Mouse (Mus musculus) neural tube, embryonic 15.5 days (tissue): ENCODE measurements around the gene Tnks2. TPM values are rescaled to one million over a fixed set of nuclear protein-coding genes. Genes with fewer than 3 reads are reported as not detected.

Experiments used
- ATAC-seq: fragments of 200-750 bp; cut with Nextera tagmentation; 2 replicates; pipeline ENCODE4 v1.8.0; 2017; ENCODE audit warnings: mild to moderate bottlenecking, moderate TSS enrichment, moderate library complexity; ENCODE audit not compliant: low FRiP score
- H3K27ac ChIP-seq: fragments of 300-500 bp; sonication (generic); replicated peaks from 2 replicates; pipeline ENCODE4 v1.5.1; 2015; ENCODE audit warnings: mild to moderate bottlenecking, inconsistent platforms
- H3K27me3 ChIP-seq: fragments of 300-500 bp; sonication (generic); replicated peaks from 2 replicates; pipeline ENCODE4 v1.6.1; 2015; ENCODE audit warnings: inconsistent platforms
- H3K36me3 ChIP-seq: fragments of 300-500 bp; sonication (generic); 2 replicates; pipeline ENCODE4 v1.6.1; 2015; ENCODE audit warnings: inconsistent platforms
- H3K4me1 ChIP-seq: fragments of 300-500 bp; sonication (generic); 2 replicates; pipeline ENCODE4 v1.6.1; 2015; ENCODE audit warnings: inconsistent platforms
- H3K4me2 ChIP-seq: fragments of 300-500 bp; sonication (generic); 2 replicates; pipeline ENCODE4 v1.6.1; 2015; ENCODE audit warnings: inconsistent platforms, mild to moderate bottlenecking, moderate library complexity
- H3K4me3 ChIP-seq: fragments of 300-500 bp; sonication (generic); replicated peaks from 2 replicates; pipeline ENCODE4 v1.5.1; 2015; ENCODE audit warnings: mild to moderate bottlenecking, inconsistent platforms
- H3K9ac ChIP-seq: fragments of 300-500 bp; sonication (generic); replicated peaks from 2 replicates; pipeline ENCODE4 v1.6.1; 2015; ENCODE audit warnings: mild to moderate bottlenecking, inconsistent platforms
- H3K9me3 ChIP-seq: fragments of 300-500 bp; sonication (generic); replicated peaks from 2 replicates; pipeline ENCODE4 v1.6.1; 2016; ENCODE audit warnings: inconsistent platforms
- WGBS: fragments of 180-500 bp; shearing (Covaris S2); methylation state at CpG from one replicate; pipeline ENCODE4 v1.1.7; 2015; ENCODE audit warnings: mixed read lengths; 5-methylcytosine and 5-hydroxymethylcytosine counted together
- polyA plus RNA-seq: library from polyadenylated mRNA; unstranded; fragments of >200 nt; fragmentation: Nextera tagmentation; extraction: Ambion mirVana; gene quantifications from 2 replicates; pipeline ENCODE4 v1.2.1, GENCODE M21; 2015

Tnks2 gene
- 36.5 and 36.6 TPM in 2 replicates for polyA plus RNA-seq

DNA sequence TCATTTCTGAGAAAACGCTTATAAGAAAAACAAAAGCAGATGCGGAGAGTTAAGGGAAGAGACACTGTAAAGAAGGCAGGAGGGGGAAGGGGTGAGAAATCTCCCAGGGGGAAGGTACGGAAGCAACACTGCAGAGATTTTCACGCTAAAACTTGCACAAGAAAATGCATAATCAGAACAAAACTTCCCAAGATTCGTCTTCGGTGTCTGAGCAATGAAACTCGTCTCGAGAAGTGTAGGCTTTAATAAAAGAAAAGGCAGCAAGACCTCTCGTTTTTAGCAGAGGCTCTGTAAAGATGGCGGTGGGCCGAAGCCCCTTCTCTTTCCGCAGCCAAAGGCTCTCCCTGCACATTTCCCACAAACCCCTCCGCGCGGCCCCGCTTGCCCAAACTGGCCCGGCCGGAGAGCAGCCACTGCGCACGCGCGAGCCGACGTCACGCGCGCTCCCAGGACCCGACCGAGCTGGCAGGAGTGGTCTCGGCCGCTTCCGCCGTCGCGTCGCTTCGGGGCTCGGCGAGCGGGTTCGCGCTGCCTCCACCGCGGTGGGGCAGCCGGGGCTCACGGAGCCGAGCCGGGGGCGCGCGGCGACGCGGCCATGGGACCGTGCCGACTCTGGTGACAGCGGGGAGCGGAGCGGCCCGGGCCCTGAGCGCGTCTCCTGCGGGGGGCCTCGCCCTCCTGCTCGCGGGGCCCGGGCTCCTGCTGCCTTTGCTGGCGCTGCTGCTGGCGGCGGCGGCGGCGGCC lies at the start of gene Tnks2:
Gene Tnks2 (plus strand): TSS at position 445 of the 744 bp plus-strand sequence.
- ATAC-seq: peak; percentile 97
- H3K4me1 ChIP-seq: peaks cover 35% of the 10 kb centered on the region
- under 1% methylated on average over 72 of the region's 73 CpGs for WGBS
- peak within 1 kb of the TSS; percentile 98 for H3K4me3 ChIP-seq
- H3K4me2 ChIP-seq: peak within 1 kb of the TSS; percentile 72
- H3K9ac ChIP-seq: peak within 1 kb of the TSS; percentile 72
- 0 out of 2 replicates have a peak, but pooled peaks cover 4% of the 10 kb centered on the region for H3K36me3 ChIP-seq
- no peaks in the 10 kb centered on the region for H3K27me3 ChIP-seq
- no peaks in the 10 kb centered on the region for H3K9me3 ChIP-seq
- peak within 1 kb of the TSS; percentile 96 for H3K27ac ChIP-seq

DNA sequence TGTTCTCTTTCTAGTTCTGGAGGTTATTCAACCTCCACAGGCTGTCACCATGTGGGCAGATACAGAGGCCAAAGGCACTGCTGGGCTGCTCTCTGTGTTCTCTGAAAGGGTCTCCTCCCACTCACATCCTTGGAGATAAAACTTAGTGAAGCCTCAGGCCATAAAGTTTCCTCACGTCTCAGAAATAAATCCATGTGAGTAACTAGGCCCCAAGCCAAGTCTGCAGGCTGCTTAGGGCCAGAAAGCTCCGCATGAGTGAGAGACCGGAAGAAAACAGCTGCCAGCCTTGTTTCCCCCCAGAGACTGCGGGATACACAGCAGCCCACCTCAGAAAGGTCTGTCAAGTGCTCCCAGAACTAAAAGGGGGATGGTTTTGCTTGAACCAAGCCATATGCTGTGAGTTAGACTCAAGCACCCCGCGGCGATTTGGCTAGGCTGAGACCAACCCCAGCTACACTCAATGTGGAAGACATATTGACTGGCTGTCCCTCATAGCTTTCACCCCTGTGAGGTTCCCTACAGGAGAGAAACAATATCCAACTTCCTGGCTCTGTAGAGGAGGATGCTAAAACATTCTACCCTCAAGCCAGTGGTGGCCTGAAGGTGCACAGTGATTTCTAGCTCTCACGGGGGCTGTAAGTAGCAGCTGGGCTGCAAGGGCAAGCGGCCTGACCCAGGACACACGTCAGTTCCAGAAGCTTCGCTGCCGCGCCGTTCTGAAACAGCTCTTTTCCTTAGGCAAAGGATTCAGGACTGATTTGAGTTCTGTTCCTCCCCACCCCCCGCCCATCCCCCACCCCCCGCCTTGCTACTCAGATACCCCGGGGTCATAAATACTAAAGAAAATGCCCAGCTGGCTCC lies 43.9 kb upstream of the Tnks2 start:
- Histone ChIP-seq H3K9ac (no peak overlapping the region), H3K4me1 (peaks cover 10% of the 10 kb centered on the region), H3K36me3 (no peaks in the 10 kb centered on the region), H3K27ac (peak overlapping the region; percentile 45; the same call in 1 of the 2 replicates), H3K9me3 (no peaks in the 10 kb centered on the region), H3K4me2 (0 out of 2 replicates have a peak overlapping the region, but pooled peaks have one; percentile 5), H3K4me3 (no peak overlapping the region), H3K27me3 (no peaks in the 10 kb centered on the region)
- peak; percentile 76 for ATAC-seq
- 42% methylated on average over 17 of the region's 17 CpGs for WGBS

DNA sequence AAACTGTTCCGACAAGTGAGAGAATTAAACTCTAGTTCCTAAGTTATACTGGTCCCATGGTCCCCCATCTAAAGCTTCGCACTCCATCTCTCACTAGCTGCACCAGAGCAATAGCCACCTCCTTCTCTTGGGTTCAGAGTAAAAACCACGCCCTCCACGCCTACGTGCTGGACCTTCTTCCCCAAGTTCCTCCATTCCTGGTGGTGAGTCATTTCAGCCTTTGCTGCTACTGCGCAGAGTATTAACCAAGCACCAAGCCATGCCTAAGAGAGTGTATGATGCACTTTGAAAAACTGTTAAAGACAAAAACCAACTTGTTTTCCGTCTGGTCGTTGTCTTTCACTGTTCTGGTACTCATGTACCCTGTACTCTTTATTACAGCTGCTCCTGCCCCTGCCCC lies 41.4 kb upstream of the Tnks2 start:
- Histone ChIP-seq H3K4me3 (no peak overlapping the region), H3K27ac (no peak overlapping the region), H3K4me2 (no peak overlapping the region), H3K9ac (no peak overlapping the region), H3K36me3 (no peaks in the 10 kb centered on the region), H3K27me3 (no peaks in the 10 kb centered on the region), H3K4me1 (peaks cover 10% of the 10 kb centered on the region), H3K9me3 (no peaks in the 10 kb centered on the region)
- no peak for ATAC-seq
- 88% methylated on average over 8 of the region's 8 CpGs for WGBS

DNA sequence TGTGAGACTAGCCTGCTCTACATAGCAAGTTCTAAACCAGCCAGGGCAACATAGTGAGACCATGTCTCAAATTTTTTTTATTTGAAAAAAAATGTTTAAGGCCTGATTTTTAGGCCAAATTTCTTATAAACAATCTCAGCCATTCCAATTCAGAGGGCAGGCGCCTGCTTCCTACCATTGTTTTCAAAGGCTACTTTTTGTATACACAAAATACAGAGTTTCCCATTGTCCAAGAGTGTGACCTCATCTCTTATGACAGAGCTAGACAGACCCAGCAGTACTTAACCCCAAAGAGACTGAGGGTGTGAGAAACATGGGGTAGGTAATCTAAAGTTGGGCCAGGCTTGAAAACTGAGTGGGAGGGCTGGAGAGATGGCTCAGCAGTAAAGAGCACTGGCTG lies 40.6 kb upstream of the Tnks2 start:
- ATAC-seq: no peak
- Histone ChIP-seq H3K4me2 (no peak overlapping the region), H3K4me3 (no peak overlapping the region), H3K27ac (no peak overlapping the region), H3K4me1 (peaks cover 10% of the 10 kb centered on the region), H3K36me3 (no peaks in the 10 kb centered on the region), H3K9ac (no peak overlapping the region), H3K27me3 (no peaks in the 10 kb centered on the region), H3K9me3 (no peaks in the 10 kb centered on the region)
- WGBS: 86% methylated on average over 1 of the region's 1 CpGs

DNA sequence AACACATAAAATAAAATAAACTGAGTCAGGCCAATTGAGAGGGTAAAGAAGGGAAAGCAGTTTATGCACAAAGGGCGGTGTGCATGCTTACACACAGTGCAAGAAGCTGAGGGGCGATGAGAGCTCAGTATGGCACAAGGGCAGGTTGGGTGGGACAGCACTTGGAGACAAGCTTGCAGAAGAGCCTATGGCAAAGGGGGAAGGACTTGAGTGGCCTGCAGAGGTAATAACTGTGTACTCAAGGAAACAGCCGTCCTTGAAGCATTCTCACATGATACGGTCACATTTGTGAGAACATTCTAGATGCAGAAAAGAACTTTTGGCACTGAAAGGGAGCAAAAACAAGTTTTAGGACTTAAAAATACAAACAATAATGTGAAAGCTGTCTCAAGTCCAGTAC lies 40.0 kb upstream of the Tnks2 start:
- Histone ChIP-seq H3K4me3 (no peak overlapping the region), H3K4me1 (peaks cover 10% of the 10 kb centered on the region), H3K27ac (no peak overlapping the region), H3K27me3 (no peaks in the 10 kb centered on the region), H3K4me2 (no peak overlapping the region), H3K9ac (no peak overlapping the region), H3K9me3 (no peaks in the 10 kb centered on the region), H3K36me3 (no peaks in the 10 kb centered on the region)
- ATAC-seq: no peak
- 93% methylated on average over 4 of the region's 4 CpGs for WGBS

DNA sequence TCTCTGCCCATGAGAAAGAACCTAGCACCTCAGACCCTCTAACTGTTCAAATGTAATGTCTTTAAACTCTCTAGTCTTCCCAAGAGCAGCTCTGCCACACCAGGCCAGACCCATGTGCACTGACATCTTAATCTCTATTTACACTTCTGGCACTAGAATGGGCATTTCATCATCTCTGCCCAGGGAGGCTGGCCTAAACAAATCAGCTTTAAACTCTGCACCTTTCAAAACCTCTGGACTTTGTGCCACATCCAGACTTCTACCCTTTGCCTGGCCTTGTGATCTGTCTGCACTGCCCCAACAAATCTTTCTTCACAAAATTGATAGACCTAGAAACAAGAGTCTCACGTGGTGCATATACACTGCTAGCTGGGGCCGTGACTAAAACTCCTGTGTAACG lies 38.8 kb upstream of the Tnks2 start:
- Histone ChIP-seq H3K36me3 (no peaks in the 10 kb centered on the region), H3K4me3 (no peak overlapping the region), H3K9me3 (no peaks in the 10 kb centered on the region), H3K27ac (no peak overlapping the region), H3K4me1 (peaks cover 2% of the 10 kb centered on the region), H3K27me3 (no peaks in the 10 kb centered on the region), H3K4me2 (no peak overlapping the region), H3K9ac (no peak overlapping the region)
- no peak for ATAC-seq
- 67% methylated on average over 3 of the region's 3 CpGs for WGBS

DNA sequence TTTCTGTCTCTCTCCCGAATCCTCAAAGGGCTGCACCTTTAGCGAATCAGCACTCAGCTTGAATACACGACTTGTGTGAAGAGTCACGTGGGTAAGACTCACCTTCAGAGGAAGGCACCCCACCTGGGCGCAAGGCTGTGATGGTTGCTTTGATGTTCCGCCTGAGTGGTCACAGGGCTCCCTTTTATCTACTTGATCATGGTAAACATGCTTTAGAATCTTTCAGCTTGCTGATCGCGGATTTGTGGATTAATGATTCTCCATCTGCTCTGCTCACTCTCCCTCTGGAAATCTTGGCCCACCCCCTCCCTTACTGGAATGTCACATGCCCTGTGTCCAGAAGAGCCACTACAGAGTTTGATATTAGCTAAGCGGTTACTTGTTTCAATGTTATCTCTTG lies 37.1 kb upstream of the Tnks2 start:
- no peak overlapping the region for H3K4me2 ChIP-seq
- no peak overlapping the region for H3K9ac ChIP-seq
- 74% methylated on average over 9 of the region's 9 CpGs for WGBS
- H3K4me3 ChIP-seq: no peak overlapping the region
- no peaks in the 10 kb centered on the region for H3K9me3 ChIP-seq
- H3K27ac ChIP-seq: no peak overlapping the region
- H3K36me3 ChIP-seq: no peaks in the 10 kb centered on the region
- H3K27me3 ChIP-seq: no peaks in the 10 kb centered on the region
- no peaks in the 10 kb centered on the region for H3K4me1 ChIP-seq
- no peak for ATAC-seq

DNA sequence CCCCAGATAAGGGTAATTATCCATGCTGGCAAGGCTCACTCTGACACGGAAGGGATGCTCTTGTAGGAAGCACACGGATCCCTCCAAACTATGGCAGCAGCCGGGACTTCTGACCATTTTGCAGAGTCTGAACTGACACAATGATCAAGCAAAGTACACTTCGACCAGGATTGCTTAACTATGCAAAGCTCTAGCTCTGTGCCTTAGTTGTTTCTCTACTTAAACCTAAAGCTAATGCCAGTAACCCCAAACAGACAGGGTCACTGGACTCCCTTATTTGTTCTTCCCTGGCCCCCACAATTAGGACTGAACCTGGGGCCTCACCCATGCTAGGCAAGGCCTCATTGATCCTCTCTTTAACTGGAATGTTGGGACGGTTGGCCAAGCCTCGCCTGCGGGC lies 33.7 kb upstream of the Tnks2 start:
- H3K9ac ChIP-seq: no peak overlapping the region
- no peak for ATAC-seq
- no peak overlapping the region for H3K4me3 ChIP-seq
- H3K27ac ChIP-seq: no peak overlapping the region
- no peaks in the 10 kb centered on the region for H3K9me3 ChIP-seq
- H3K4me1 ChIP-seq: no peaks in the 10 kb centered on the region
- WGBS: 89% methylated on average over 7 of the region's 7 CpGs
- no peaks in the 10 kb centered on the region for H3K36me3 ChIP-seq
- no peaks in the 10 kb centered on the region for H3K27me3 ChIP-seq
- H3K4me2 ChIP-seq: no peak overlapping the region

DNA sequence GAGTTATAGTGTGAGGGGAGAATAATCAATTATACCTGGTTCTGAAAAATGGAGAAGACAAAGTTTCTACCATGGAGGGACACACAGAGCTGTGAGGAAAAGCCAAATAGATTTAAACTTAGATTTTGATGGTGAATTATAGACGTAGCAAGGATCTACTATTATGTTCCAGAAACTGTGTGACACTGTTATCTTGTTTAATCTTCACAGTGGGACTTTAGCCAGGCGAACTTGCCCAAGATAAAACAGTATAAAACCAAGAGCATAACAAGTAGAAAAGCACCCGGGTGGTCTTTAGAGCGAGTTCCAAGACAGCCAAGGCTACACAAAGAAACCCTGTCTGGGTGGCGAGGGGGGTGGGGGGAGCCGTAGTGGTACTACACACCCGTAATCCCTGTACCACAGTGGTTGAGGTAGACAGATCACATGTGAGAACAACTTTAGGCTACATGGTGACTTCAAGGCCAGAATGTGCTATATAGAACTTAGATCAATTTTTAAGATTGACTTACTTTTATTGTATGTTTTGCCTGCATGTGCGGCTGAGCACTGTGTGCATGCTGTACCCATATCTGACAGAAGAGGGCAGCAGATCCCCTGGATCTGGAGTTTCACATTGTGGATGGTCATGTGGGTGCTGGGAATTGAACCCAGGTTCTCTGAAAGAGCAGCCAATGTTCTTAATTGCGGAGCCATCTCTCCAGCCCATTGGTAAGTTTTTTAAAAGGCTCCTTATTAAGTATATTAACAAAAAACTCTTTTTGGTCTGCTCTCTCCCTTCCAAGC lies 32.0 kb upstream of the Tnks2 start:
- H3K9ac ChIP-seq: no peak overlapping the region
- H3K4me2 ChIP-seq: no peak overlapping the region
- 74% methylated on average over 9 of the region's 9 CpGs for WGBS
- no peak overlapping the region for H3K27ac ChIP-seq
- ATAC-seq: no peak
- H3K36me3 ChIP-seq: no peaks in the 10 kb centered on the region
- no peaks in the 10 kb centered on the region for H3K4me1 ChIP-seq
- no peaks in the 10 kb centered on the region for H3K9me3 ChIP-seq
- H3K27me3 ChIP-seq: no peaks in the 10 kb centered on the region
- H3K4me3 ChIP-seq: no peak overlapping the region

DNA sequence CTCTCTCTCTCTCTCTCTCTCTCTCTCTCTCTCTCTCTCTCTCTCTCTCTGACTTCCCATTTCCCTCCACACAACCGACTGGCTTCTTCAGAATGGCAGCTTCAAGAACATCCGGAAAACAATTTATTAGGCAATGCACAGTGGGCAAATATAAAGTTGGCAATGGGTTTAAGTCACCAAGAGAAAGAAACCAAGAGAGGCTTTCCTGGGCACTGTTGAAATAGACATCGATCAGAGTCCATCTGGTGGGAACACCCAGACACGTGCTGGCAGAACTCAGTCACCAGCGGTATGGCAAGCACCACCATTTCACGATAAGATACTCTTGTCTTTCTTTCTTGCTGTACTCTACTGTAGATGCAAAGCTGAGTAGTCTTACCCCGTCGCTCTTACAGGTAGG lies 30.6 kb upstream of the Tnks2 start:
- Histone ChIP-seq H3K9ac (no peak overlapping the region), H3K4me3 (no peak overlapping the region), H3K4me1 (no peaks in the 10 kb centered on the region), H3K4me2 (no peak overlapping the region), H3K27ac (no peak overlapping the region), H3K27me3 (no peaks in the 10 kb centered on the region), H3K36me3 (no peaks in the 10 kb centered on the region), H3K9me3 (no peaks in the 10 kb centered on the region)
- no peak for ATAC-seq
- WGBS: 95% methylated on average over 8 of the region's 8 CpGs

DNA sequence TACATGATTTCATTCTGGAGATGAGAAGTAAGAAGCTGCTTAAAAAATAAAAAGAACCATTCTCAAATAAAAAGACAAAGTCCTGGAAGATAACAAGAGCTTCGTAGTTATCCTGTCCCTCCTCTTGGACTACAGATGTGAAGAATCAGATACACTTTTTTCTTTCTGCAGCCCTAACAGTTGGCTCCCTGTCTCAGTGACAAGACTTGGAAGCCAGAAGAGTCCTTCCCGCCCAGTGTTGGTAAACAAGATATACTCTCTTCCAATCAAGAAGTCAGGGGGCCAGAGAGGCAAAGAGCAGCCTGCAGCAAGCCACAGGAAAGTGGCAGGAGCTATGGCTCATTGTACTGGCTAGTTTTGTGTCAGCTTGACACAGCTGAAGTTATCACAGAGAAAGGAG lies 27.2 kb upstream of the Tnks2 start:
- Histone ChIP-seq H3K27ac (no peak overlapping the region), H3K4me2 (no peak overlapping the region), H3K9ac (no peak overlapping the region), H3K4me3 (no peak overlapping the region), H3K27me3 (no peaks in the 10 kb centered on the region), H3K36me3 (no peaks in the 10 kb centered on the region), H3K9me3 (no peaks in the 10 kb centered on the region), H3K4me1 (no peaks in the 10 kb centered on the region)
- ATAC-seq: no peak
- 81% methylated on average over 2 of the region's 2 CpGs for WGBS
